Mouse (Mus musculus) lung, adult 2 months (tissue): ENCODE results near the gene Ess2.

Source experiments
- CTCF ChIP-seq: fragments of 200-500 bp; IDR thresholded peaks from 2 replicates; pipeline ENCODE4 v1.5.1; 2011; ENCODE audit warnings: mild to moderate bottlenecking, low read length, control low read depth; ENCODE audit not compliant: insufficient read depth
- POLR2A ChIP-seq: fragments of 200-500 bp; IDR thresholded peaks from 2 replicates; pipeline ENCODE4 v1.6.1; 2011; ENCODE audit warnings: low read depth, mild to moderate bottlenecking, control low read depth, low read length, borderline replicate concordance; ENCODE audit errors: extremely low read depth

DNA sequence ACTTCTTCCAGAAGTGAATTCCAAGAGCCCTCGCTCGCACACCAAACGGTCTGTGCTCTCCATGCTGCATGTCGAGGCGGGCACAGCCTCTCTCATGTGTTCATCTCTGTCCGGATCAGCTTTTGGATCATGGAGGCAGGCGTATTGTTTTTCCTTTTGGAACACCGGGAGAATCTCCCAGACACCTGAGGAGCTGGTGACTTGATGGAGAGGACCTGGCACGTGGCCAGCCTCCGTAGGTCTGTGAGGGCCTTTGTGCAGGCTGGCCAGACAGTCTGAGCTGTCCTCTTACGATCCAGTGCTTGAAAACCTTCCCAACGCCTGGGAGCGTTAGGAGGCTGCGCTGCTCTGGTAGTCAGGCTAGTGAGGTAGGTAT, 11.0 kb upstream of the Ess2 start:
- TF ChIP-seq POLR2A (no peak), CTCF (no peak)
